Mouse (Mus musculus) neural tube, embryonic 12.5 days (tissue): ENCODE data around the gene BC005561. TPM values are rescaled to one million over a fixed set of nuclear protein-coding genes. Genes with fewer than 3 reads are reported as not detected.

Experiments used
- polyA plus RNA-seq: library from polyadenylated mRNA; unstranded; fragments of >200 nt; fragmentation: Nextera tagmentation; extraction: Ambion mirVana; gene quantifications from 2 replicates; pipeline ENCODE4 v1.2.1, GENCODE M21; 2016

BC005561 gene
- polyA plus RNA-seq, 1 experiment from 2014 or later = 17.3 TPM

Other genes starting within 250 kb of the BC005561 start
- not detected in 2 replicates for gene Ibsp, start 209.2 kb upstream of the BC005561 start, polyA plus RNA-seq
- not detected in 2 replicates for gene Mepe, start 183.0 kb upstream of the BC005561 start, polyA plus RNA-seq
- 4.3 and 4.7 TPM in 2 replicates for gene Spp1, start 73.2 kb upstream of the BC005561 start, polyA plus RNA-seq
- gene Pkd2, start 48.9 kb upstream of the BC005561 start, polyA plus RNA-seq = 16.2 and 16.3 TPM in 2 replicates